Mouse (Mus musculus) myocyte (in vitro differentiated cells): ENCODE measurements around the gene Cnot6l.

Experiments
- CEBPB ChIP-seq: IDR thresholded peaks from 2 replicates; pipeline ENCODE4 v1.6.1; 2011; ENCODE audit warnings: mild to moderate bottlenecking, moderate library complexity; ENCODE audit not compliant: poor library complexity, insufficient read depth, severe bottlenecking
- E2F4 ChIP-seq: IDR thresholded peaks from one replicate; pipeline ENCODE4 v1.6.1; 2011; ENCODE audit warnings: mild to moderate bottlenecking, control low read depth, moderate library complexity; ENCODE audit not compliant: insufficient read depth
- MAX ChIP-seq: IDR thresholded peaks from one replicate; pipeline ENCODE4 v1.6.1; 2011; ENCODE audit warnings: low read depth, mild to moderate bottlenecking, control low read depth
- MYOG ChIP-seq, 3 experiments: IDR thresholded peaks; one replicate each; pipeline ENCODE4 v1.6.1; 2011; ENCODE audit warnings: control low read depth in 2 of 3, low read depth in 2 of 3, mild to moderate bottlenecking in 2 of 3; ENCODE audit not compliant: insufficient read length in 2 of 3, control insufficient read depth in 1 of 3, insufficient read depth in 1 of 3
- POLR2A ChIP-seq: IDR thresholded peaks from one replicate; pipeline ENCODE4 v1.6.1; 2011; ENCODE audit warnings: low read depth, mild to moderate bottlenecking, control low read depth, moderate library complexity; ENCODE audit not compliant: insufficient read length
- POLR2AphosphoS2 ChIP-seq: IDR thresholded peaks from one replicate; pipeline ENCODE4 v1.6.1; 2011; ENCODE audit warnings: low read depth, control low read depth; ENCODE audit not compliant: insufficient read length
- USF1 ChIP-seq: IDR thresholded peaks from one replicate; pipeline ENCODE4 v1.6.1; 2011; ENCODE audit warnings: low read depth, mild to moderate bottlenecking, control low read depth, moderate library complexity

GRCm38 (mm10) chr5:96198271-96198670 is 34.3 kb upstream of the Cnot6l start:
- TF ChIP-seq E2F4 (no peak), POLR2A (no peak), USF1 (no peak), MAX (no peak), MYOG (IDR thresholded peaks at IDR 0.05; ENCODE audit: control insufficient read depth in 1 of 3, insufficient read depth in 1 of 3, insufficient read length in 2 of 3, low read depth in 2 of 3) (no peak), CEBPB (no peak), POLR2AphosphoS2 (no peak)
